Mouse (Mus musculus) embryonic facial prominence, embryonic 13.5 days (tissue): Measurements from ENCODE around the gene Akap13. TPM values are rescaled to one million over a fixed set of nuclear protein-coding genes. Genes with fewer than 3 reads are reported as not detected.

Experiments used
- ATAC-seq: fragments of 200-750 bp; cut with Nextera tagmentation; 2 replicates; pipeline ENCODE4 v1.8.0; 2017; ENCODE audit warnings: low read depth; ENCODE audit not compliant: insufficient number of reproducible peaks, insufficient read depth, low FRiP score, low TSS enrichment
- H3K27ac ChIP-seq: fragments of 300-500 bp; sonication (generic); 2 replicates; pipeline ENCODE4 v1.5.1; 2015; ENCODE audit warnings: moderate library complexity, mild to moderate bottlenecking, inconsistent platforms
- H3K27me3 ChIP-seq: fragments of 300-500 bp; sonication (generic); 2 replicates; pipeline ENCODE4 v1.6.1; 2015; ENCODE audit warnings: mild to moderate bottlenecking, inconsistent platforms
- H3K36me3 ChIP-seq: fragments of 300-500 bp; sonication (generic); 2 replicates; pipeline ENCODE4 v1.6.1; 2015; ENCODE audit warnings: mild to moderate bottlenecking, inconsistent platforms
- H3K4me1 ChIP-seq: fragments of 300-500 bp; sonication (generic); 2 replicates; pipeline ENCODE4 v1.6.1; 2015; ENCODE audit warnings: inconsistent platforms
- H3K4me2 ChIP-seq: fragments of 300-500 bp; sonication (generic); 2 replicates; pipeline ENCODE4 v1.6.1; 2015; ENCODE audit warnings: moderate library complexity, mild to moderate bottlenecking, inconsistent platforms
- H3K4me3 ChIP-seq: fragments of 300-500 bp; sonication (generic); 2 replicates; pipeline ENCODE4 v1.5.1; 2015; ENCODE audit warnings: mild to moderate bottlenecking, inconsistent platforms
- H3K9ac ChIP-seq: fragments of 300-500 bp; sonication (generic); 2 replicates; pipeline ENCODE4 v1.6.1; 2015; ENCODE audit warnings: mild to moderate bottlenecking, inconsistent platforms
- H3K9me3 ChIP-seq: fragments of 300-500 bp; sonication (generic); 2 replicates; pipeline ENCODE4 v1.6.1; 2016; ENCODE audit warnings: inconsistent platforms
- WGBS: fragments of 180-500 bp; shearing (Covaris S2); methylation state at CpG from one replicate; pipeline ENCODE4 v1.1.7; 2015; ENCODE audit warnings: mixed read lengths; 5-methylcytosine and 5-hydroxymethylcytosine counted together
- polyA plus RNA-seq: library from polyadenylated mRNA; unstranded; fragments of >200 nt; fragmentation: Nextera tagmentation; extraction: Ambion mirVana; gene quantifications from 2 replicates; pipeline ENCODE4 v1.2.1, GENCODE M21; 2015

Gene Akap13
- polyA plus RNA-seq, 1 experiment from 2014 or later, result 49.8 TPM

DNA sequence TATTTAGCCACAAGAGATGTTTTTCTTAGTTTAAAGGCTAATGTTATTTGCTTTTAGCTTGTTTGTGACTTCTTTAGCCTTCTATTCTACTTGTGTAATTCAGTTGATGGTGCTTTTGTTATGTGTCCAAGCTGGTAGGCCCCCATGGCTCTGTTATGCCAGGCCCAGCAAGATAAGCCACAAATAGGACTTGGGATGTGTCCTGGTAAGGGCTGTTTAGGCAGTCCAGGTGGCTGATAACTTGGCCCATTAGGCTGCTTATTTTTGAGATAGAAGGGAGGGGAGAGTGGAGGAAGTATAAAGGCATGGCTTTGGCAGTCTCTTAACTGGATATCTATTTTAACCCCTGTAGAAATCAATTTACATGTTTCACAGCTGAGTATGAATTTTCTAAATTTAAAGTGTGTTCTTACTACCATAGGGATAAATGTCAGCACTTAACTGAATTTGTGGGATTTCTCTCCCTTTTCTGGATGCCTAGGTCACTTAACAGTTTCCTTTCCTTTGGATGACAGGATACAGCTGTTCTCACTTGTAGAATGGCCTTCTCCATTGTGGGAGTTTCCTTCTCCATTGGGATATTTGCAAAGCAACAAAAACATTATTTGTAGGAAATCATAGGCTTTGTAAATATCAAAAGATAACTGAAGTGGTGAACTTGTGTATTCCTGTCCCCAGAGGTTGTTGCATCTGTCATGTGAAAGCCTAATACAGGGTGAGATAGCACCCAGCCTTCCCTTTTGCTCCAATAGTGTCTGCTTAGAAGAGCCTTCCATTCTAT lies 69.6 kb downstream of the Akap13 start:
- no peak for ATAC-seq
- H3K4me2 ChIP-seq, result no peak overlapping the region
- no peaks in the 10 kb centered on the region for H3K36me3 ChIP-seq
- no peak overlapping the region for H3K27ac ChIP-seq
- H3K9ac ChIP-seq, result no peak overlapping the region
- peaks cover 38% of the 10 kb centered on the region for H3K4me1 ChIP-seq
- H3K4me3 ChIP-seq, result no peak overlapping the region
- H3K9me3 ChIP-seq, result no peaks in the 10 kb centered on the region
- H3K27me3 ChIP-seq, result no peaks in the 10 kb centered on the region

DNA sequence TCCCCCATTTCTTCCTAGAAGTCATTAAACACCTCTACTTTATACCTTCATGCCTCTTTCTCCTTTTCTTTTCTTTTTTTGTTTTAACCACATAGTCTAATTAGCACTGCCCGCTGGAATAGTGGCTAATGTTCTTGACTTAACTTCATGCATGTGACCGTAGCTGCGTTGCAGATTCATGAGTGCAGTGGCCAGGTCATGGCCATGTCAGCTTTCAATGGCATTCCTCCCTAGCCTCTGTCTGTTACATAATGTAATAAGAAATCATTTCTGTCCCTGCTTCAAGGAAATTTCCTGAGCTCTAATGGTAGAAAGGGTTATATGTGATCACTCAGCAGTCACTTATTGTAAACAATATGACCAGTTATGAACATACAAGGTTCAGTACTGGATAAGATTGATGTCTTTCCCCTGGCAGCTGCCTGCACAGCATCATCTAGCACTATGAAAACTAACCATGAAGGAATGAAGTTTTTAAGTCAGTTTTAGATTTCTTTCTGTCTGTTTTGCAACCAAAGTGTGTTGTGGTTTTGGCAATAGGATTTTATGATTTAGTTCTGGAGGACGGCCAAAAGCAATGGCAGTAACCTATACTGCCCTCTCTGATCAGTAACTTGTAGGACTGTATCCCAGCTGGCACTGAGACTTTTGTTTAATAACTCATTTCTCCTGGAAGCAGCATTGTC lies 70.5 kb downstream of the Akap13 start:
- Histone ChIP-seq H3K9ac (no peak overlapping the region), H3K4me2 (no peak overlapping the region), H3K27me3 (no peaks in the 10 kb centered on the region), H3K36me3 (no peaks in the 10 kb centered on the region), H3K27ac (0 out of 2 replicates have a peak overlapping the region, but pooled peaks have one; percentile 39), H3K9me3 (no peaks in the 10 kb centered on the region), H3K4me1 (peaks cover 35% of the 10 kb centered on the region), H3K4me3 (no peak overlapping the region)
- 0 out of 2 replicates have a peak, but pooled peaks have one; percentile 26 for ATAC-seq
- WGBS, result 66% methylated on average over 4 of the region's 4 CpGs

DNA sequence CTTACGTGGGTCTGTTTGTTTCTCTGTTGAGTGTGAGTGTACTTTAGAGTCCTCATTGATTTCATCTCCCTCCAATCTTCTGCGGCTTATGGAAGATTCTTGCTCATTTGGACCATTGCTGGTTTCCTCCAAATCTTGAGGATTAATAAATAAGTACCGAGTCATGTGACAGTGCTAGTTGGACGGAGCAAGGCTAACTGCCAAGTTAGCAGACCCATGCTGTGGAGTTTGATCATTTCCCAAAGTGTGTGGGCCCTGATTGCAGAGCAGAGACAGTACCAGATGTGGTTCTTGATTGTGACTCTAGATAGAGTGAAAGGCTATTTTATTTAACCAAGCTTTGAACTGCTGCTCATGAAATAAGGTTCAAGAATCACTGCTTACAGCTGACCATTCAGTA lies 73.4 kb downstream of the Akap13 start:
- no peak for ATAC-seq
- Histone ChIP-seq H3K27ac (no peak overlapping the region), H3K4me3 (no peak overlapping the region), H3K9me3 (no peaks in the 10 kb centered on the region), H3K27me3 (no peaks in the 10 kb centered on the region), H3K4me1 (peaks cover 30% of the 10 kb centered on the region), H3K4me2 (no peak overlapping the region), H3K36me3 (no peaks in the 10 kb centered on the region), H3K9ac (no peak overlapping the region)
- WGBS, result 84% methylated on average over 4 of the region's 4 CpGs

DNA sequence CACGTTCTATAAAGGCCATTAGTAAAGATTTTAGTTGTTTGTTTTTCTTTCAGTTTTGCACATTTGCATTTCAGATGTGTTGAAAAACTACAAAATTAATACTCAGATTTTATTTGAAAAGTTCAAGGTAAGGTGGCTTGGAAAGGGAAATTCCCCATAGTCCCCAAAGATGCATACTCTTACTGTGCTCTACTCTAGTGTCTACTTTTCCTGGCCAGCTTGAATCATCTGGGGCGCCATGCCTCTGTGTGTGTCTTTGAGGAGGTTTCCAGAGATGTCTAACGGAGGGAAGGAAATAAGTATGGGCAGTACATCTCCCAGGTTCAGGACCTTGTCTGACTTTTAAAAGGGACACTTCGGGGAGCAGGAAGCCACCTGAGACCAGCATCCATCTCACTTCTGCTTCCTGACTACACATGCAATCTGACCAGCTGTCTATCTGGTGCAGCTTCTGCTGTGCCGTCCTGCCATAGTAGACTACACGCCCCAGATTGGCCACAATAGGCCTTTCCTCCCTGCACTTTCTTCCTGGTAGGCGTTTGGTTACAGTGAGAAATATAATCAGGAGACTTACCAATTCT lies 74.6 kb downstream of the Akap13 start:
- ATAC-seq, result no peak
- Histone ChIP-seq H3K9me3 (no peaks in the 10 kb centered on the region), H3K4me1 (peaks cover 27% of the 10 kb centered on the region), H3K4me2 (no peak overlapping the region), H3K4me3 (no peak overlapping the region), H3K27me3 (no peaks in the 10 kb centered on the region), H3K36me3 (no peaks in the 10 kb centered on the region), H3K27ac (no peak overlapping the region), H3K9ac (no peak overlapping the region)
- 82% methylated on average over 7 of the region's 7 CpGs for WGBS

DNA sequence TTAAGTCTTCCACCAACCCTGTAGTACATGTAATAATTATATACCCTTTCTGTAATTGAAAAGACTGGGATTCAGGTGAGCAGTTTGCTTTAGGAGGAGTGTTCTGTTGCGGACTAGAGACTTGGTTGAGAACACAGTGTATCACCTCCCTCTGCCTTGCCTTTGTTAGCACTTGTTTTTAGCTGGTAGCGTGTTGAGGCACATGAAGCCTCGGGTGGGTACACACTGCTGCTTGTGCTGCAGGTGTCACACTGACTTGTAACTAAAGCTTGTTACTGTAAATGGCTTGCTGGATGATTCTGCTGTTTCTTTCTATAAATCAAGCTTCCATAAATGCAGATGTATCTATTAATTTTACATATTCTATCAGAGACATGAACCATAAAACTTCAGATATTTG lies 75.3 kb downstream of the Akap13 start:
- H3K27me3 ChIP-seq, result no peaks in the 10 kb centered on the region
- WGBS, result 82% methylated on average over 3 of the region's 3 CpGs
- no peaks in the 10 kb centered on the region for H3K36me3 ChIP-seq
- peaks cover 21% of the 10 kb centered on the region for H3K4me1 ChIP-seq
- no peak overlapping the region for H3K9ac ChIP-seq
- no peak overlapping the region for H3K4me2 ChIP-seq
- no peak for ATAC-seq
- H3K4me3 ChIP-seq, result no peak overlapping the region
- no peaks in the 10 kb centered on the region for H3K9me3 ChIP-seq
- no peak overlapping the region for H3K27ac ChIP-seq

DNA sequence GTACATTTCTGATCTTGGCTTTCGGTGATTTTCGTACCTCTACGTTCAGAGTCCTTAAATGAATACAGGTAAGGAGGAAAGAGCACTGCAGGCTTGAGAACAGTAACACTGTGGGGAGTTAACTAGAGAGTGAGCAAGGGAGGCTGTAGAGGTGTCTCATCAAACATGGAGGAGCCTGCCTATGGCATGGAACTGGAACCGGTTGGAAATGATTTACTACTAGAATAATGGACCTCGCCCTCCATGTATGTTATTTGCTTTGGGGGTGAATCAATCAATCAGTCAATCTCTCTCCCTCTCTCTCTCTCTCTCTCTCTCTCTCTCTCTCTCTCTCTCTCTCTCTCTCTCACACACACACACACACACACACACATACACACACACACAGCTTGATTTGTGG lies 77.7 kb downstream of the Akap13 start:
- WGBS, result 88% methylated on average over 5 of the region's 5 CpGs
- H3K9me3 ChIP-seq, result no peaks in the 10 kb centered on the region

DNA sequence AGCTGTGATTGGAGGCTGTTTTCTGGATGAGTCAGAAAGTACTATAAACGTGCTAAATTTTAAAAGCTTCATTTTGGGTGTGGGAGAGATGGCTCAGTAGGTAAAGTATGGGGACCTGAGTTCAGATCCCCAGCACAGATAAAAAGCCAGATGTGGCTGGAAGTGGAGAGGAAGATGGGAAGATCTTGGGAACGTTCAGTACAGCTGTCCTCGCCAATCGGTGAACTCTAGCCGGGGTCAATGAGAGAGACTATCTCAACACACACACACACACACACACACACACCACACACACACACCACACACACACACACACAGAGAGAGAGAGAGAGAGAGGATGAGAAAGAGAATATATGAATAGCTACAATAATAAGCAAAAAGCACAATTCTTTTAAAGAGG lies 81.0 kb downstream of the Akap13 start:
- Histone ChIP-seq H3K27ac (no peak overlapping the region), H3K4me2 (no peak overlapping the region), H3K27me3 (no peaks in the 10 kb centered on the region), H3K9ac (no peak overlapping the region), H3K9me3 (no peaks in the 10 kb centered on the region), H3K4me3 (no peak overlapping the region), H3K36me3 (no peaks in the 10 kb centered on the region), H3K4me1 (no peaks in the 10 kb centered on the region)
- no peak for ATAC-seq
- 79% methylated on average over 5 of the region's 5 CpGs for WGBS

More for the DNA sequence above, 77.7 kb downstream of the Akap13 start:
- no peaks in the 10 kb centered on the region for H3K36me3 ChIP-seq
- H3K4me2 ChIP-seq, result no peak overlapping the region
- no peaks in the 10 kb centered on the region for H3K4me1 ChIP-seq
- no peak overlapping the region for H3K9ac ChIP-seq
- H3K27ac ChIP-seq, result no peak overlapping the region
- no peak for ATAC-seq
- no peaks in the 10 kb centered on the region for H3K27me3 ChIP-seq
- no peak overlapping the region for H3K4me3 ChIP-seq

DNA sequence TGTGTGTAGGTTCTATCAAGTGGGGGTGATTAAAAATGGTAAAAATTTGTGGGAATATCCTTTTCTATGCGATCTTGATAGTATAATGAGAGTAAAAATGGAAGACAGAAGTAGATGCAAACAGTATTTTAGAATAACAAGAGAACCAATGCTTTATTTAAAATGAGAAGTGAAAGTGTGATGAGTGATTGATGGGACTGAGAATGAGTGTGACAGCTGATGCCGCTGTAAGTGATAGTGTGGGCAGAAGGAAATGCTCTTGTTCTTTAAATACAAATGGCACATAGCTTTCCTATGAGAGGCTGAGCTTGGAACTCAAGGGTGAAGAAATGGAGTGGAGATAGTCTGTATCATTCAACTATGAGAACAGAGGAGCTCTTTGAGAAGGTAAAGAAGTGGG lies 82.2 kb downstream of the Akap13 start:
- Histone ChIP-seq H3K4me2 (no peak overlapping the region), H3K27ac (no peak overlapping the region), H3K9me3 (no peaks in the 10 kb centered on the region), H3K36me3 (no peaks in the 10 kb centered on the region), H3K27me3 (no peaks in the 10 kb centered on the region), H3K4me3 (no peak overlapping the region), H3K9ac (no peak overlapping the region), H3K4me1 (no peaks in the 10 kb centered on the region)
- 96% methylated on average over 2 of the region's 2 CpGs for WGBS
- ATAC-seq, result no peak

DNA sequence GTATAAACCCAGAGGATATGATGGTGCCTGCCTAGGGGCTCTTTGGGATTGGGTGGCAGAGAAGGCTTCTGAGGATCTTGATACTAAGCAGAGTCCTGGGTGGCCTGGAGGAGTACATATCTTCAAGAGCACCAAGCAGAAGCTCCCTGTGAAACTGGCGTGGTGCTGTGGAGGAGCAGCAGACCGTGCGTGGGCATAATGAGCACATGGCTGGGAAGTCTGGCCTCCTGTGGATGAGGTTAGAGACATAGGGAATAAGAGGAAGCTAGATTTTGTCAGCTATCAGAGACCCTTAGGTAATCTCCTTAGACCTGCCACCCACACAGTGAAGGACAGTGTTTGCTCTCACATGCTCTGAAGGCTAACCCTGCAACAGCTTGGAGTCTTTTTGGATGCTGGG lies 83.2 kb downstream of the Akap13 start:
- no peaks in the 10 kb centered on the region for H3K4me1 ChIP-seq
- no peak overlapping the region for H3K9ac ChIP-seq
- WGBS, result 90% methylated on average over 3 of the region's 3 CpGs
- H3K27me3 ChIP-seq, result no peaks in the 10 kb centered on the region
- no peak overlapping the region for H3K4me2 ChIP-seq
- no peaks in the 10 kb centered on the region for H3K36me3 ChIP-seq
- ATAC-seq, result no peak
- no peak overlapping the region for H3K27ac ChIP-seq
- H3K4me3 ChIP-seq, result no peak overlapping the region
- H3K9me3 ChIP-seq, result no peaks in the 10 kb centered on the region

DNA sequence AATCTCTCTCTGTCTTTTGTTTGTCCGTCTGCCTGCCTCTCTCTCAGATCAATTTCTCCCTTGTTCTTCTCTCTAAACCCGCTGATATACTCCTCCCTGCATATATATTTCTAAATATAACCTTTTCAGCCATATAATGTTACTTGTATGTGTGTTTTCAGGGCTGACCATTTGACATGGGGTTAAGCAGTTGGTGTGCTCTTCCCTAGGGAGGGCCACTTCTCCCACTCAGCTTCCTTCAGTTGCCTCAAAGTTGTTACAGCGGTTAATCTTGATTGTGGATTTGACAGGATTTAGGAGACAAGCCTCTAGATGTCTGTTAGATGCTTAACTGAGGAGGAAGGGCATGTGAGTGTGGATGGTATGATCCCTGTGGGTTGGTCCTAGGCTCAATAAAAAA lies 83.8 kb downstream of the Akap13 start:
- 86% methylated on average over 3 of the region's 3 CpGs for WGBS
- ATAC-seq, result no peak
- Histone ChIP-seq H3K9ac (no peak overlapping the region), H3K9me3 (no peaks in the 10 kb centered on the region), H3K4me2 (no peak overlapping the region), H3K27me3 (no peaks in the 10 kb centered on the region), H3K4me3 (no peak overlapping the region), H3K27ac (no peak overlapping the region), H3K4me1 (no peaks in the 10 kb centered on the region), H3K36me3 (no peaks in the 10 kb centered on the region)

DNA sequence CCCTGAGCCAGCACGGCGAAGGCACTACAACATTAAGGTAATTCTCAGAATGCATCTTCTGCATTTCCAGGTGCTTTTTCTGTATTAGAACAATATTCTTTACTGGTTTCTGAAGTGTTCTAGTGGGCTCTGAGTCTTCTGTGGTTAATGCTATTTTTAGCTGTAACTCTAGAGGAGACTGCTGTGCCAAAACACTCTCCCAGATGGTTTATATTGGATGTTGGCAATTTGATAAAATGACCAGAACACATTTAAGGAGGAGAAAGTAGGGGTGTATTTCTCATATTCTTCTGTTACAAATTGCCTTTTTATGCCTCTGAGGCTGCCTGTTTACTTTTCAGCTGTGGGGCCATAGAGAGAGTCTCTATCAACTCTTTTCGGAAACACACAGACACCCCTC lies 94.5 kb downstream of the Akap13 start:
- H3K4me1 ChIP-seq, result peaks cover 32% of the 10 kb centered on the region
- H3K9me3 ChIP-seq, result no peaks in the 10 kb centered on the region
- H3K4me2 ChIP-seq, result 0 out of 2 replicates have a peak overlapping the region, but pooled peaks have one; percentile 14
- H3K36me3 ChIP-seq, result no peaks in the 10 kb centered on the region
- 66% methylated on average over 3 of the region's 3 CpGs for WGBS
- H3K9ac ChIP-seq, result no peak overlapping the region
- H3K4me3 ChIP-seq, result no peak overlapping the region
- ATAC-seq, result no peak
- H3K27me3 ChIP-seq, result no peaks in the 10 kb centered on the region
- peak overlapping the region; percentile 28 for H3K27ac ChIP-seq
